Mouse (Mus musculus): Measurements from ENCODE around the gene Psen2. TPM values are rescaled to one million over a fixed set of nuclear protein-coding genes. Genes with fewer than 3 reads are reported as not detected.

Gene Psen2
- polyA plus RNA-seq, 1 experiment from 2014 or later: 4.4 TPM

DNA sequence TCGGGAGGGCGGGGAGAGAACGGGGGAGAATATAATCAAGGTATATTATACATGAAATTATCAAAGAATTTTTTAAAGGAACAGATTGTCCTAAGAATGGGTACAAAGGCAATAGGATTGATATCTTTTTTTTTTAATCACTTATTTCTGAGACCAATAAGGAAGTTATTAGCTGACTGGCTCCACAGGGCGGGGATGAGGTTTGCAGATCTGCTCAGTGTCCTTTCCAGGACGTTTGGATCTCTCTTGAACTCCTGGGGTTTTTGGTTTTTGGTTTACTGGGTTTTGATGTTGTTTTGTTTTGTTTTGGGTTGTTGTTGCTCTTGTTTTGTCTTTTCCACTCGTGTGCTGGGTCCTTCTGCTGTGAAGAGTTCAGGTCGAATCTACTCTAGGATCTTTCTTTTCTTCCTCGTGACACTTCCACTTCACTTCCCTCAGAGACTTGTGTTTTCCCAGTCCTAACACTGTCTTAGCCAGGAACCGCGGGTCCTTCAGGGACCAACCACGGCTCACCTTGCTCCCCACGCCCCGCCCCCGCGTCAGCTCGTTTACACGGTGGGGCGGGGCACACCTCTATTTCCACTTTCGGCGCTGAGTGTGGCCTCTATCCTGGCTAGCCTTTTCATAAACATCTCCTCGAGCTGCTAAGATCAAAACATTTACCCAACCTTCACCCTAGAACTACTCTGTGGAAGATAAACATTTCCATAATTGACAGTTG, 37.6 kb downstream of the Psen2 start:
- no peaks in the 10 kb centered on the region; the same call in 1 of the 2 replicates for H3K4me1 ChIP-seq (replicated peaks; ENCODE audit: control insufficient read depth, insufficient read depth, low read length)
- peak; percentile 77 for ATAC-seq (ENCODE audit: low FRiP score)
- H3K9ac ChIP-seq (ENCODE audit: low read depth, low read length): peak overlapping the region; percentile 38
- WGBS: 15% methylated on average over 21 of the region's 21 CpGs
- peak overlapping the region; percentile 57 for H3K4me2 ChIP-seq (replicated peaks; ENCODE audit: low read depth, low read length)
- no peaks in the 10 kb centered on the region for H3K27me3 ChIP-seq (ENCODE audit: control insufficient read depth, insufficient read depth, low read length)
- DNase-seq (ENCODE audit: low spot score): peak; percentile 68
- H3K9me3 ChIP-seq (ENCODE audit: control insufficient read depth, low read length): no peaks in the 10 kb centered on the region
- no peak overlapping the region for H3K27ac ChIP-seq (ENCODE audit: low read depth, low read length)
- no peaks in the 10 kb centered on the region for H3K36me3 ChIP-seq (ENCODE audit: control insufficient read depth, insufficient read depth, low read length)
- peak overlapping the region; percentile 39 for H3K4me3 ChIP-seq (ENCODE audit: low read depth, low read length)

DNA sequence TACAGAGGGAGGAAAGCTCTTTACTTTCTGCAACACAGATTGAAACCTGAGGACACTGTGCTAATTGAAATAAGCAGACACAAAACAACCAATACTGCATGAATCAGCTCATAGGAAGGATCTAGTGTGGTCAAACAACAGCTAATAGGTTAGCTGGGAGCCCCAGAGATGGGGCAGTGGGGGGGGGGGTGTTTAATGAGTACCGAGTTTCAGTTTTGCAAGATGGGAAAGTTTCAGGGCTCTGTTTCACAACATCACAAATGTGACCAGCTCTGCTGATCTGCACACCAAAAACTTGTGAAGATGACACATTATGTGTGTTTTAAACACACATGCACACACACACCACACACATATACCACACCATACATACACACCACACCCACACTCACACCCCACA, 41.2 kb downstream of the Psen2 start:
- Histone ChIP-seq H3K4me3 (ENCODE audit: low read depth, low read length) (no peak overlapping the region), H3K4me2 (replicated peaks; ENCODE audit: low read depth, low read length) (no peak overlapping the region), H3K9ac (ENCODE audit: low read depth, low read length) (no peak overlapping the region), H3K36me3 (ENCODE audit: control insufficient read depth, insufficient read depth, low read length) (no peaks in the 10 kb centered on the region), H3K4me1 (replicated peaks; ENCODE audit: control insufficient read depth, insufficient read depth, low read length) (no peaks in the 10 kb centered on the region; the same call in 1 of the 2 replicates), H3K27ac (ENCODE audit: low read depth, low read length) (no peak overlapping the region), H3K27me3 (ENCODE audit: control insufficient read depth, insufficient read depth, low read length) (no peaks in the 10 kb centered on the region), H3K9me3 (ENCODE audit: control insufficient read depth, low read length) (no peaks in the 10 kb centered on the region)
- no peak for DNase-seq (ENCODE audit: low spot score)
- ATAC-seq (ENCODE audit: low FRiP score): no peak
- 86% methylated on average over 1 of the region's 1 CpGs for WGBS

DNA sequence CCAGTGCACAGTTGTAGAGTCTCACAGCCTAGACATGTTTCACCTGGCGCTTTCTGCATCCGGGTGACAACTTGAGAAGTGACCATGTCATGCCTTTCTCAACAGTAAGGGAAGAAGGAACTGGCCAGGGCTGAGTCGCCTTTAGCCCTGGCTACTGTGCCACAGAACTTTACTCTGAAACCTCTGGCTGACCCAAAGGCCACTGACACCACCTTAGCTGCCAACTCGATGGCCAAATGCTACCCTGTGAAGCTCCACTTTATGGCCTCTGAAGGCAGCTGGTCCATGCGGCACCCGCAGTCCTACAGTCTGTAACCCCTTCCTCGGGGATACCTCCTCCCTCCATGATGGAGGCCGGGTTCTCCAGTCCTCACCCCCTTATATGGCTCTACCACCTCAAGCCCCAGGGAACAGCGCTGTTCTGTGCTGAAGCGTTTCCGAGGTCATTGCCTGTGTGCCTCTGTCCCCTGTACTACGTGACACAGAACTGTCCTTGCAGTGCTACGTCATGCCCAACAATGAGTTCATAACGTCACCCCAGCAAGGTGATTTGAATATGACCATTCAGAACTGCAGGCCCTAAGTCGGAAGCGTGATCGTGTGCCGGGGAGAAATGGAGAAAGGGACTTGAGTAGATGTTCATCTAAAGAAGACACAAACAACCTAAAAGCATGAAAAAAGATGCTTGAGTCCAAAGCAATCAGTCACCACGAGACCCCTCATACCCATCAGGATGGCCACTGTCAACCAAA, 42.3 kb downstream of the Psen2 start:
- 90% methylated on average over 19 of the region's 19 CpGs for WGBS
- H3K27ac ChIP-seq (ENCODE audit: low read depth, low read length): no peak overlapping the region
- H3K4me2 ChIP-seq (replicated peaks; ENCODE audit: low read depth, low read length): no peak overlapping the region
- no peaks in the 10 kb centered on the region for H3K9me3 ChIP-seq (ENCODE audit: control insufficient read depth, low read length)
- no peaks in the 10 kb centered on the region; the same call in 1 of the 2 replicates for H3K4me1 ChIP-seq (replicated peaks; ENCODE audit: control insufficient read depth, insufficient read depth, low read length)
- DNase-seq (ENCODE audit: low spot score) (no peak), ATAC-seq (ENCODE audit: low FRiP score) (no peak)
- no peaks in the 10 kb centered on the region for H3K27me3 ChIP-seq (ENCODE audit: control insufficient read depth, insufficient read depth, low read length)
- no peak overlapping the region for H3K9ac ChIP-seq (ENCODE audit: low read depth, low read length)
- no peak overlapping the region for H3K4me3 ChIP-seq (ENCODE audit: low read depth, low read length)
- no peaks in the 10 kb centered on the region for H3K36me3 ChIP-seq (ENCODE audit: control insufficient read depth, insufficient read depth, low read length)

DNA sequence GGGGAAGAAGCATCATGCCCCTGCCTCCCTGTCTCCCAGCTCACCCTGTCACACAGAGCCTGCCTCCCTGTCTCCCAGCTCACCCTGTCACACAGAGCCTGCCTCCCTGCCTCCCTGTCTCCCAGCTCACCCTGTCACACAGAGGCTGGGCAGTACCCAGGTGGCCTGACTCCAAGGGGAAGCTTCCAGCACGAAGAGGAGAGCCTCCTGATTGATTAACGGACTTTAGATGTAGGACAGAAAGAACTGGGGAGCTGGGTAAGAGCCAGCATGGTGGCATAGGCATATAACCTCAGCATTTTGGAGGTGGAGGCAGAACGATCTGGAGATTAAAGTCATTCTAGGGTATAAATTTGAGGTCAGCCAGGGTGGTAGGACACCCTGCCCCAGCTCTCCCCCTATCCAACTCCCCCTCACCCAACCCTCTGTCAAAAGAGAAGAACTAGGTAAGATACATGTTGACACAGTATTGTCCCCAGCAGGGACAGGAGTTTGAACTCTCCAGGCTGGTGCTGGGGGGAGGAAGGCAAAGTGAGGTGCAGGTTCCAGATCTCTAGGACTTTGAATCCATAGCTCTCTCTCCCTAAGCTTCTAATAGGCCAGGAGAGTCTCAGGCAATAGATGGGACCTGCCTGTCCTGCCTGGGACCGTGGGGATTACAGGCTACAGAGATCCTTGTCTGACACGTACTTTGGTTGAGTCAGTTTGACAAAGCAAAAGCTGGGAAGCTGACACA, 46.5 kb downstream of the Psen2 start:
- no peak overlapping the region for H3K9ac ChIP-seq (ENCODE audit: low read depth, low read length)
- no peak for ATAC-seq (ENCODE audit: low FRiP score)
- no peaks in the 10 kb centered on the region for H3K36me3 ChIP-seq (ENCODE audit: control insufficient read depth, insufficient read depth, low read length)
- H3K4me2 ChIP-seq (replicated peaks; ENCODE audit: low read depth, low read length): no peak overlapping the region
- no peak overlapping the region for H3K4me3 ChIP-seq (ENCODE audit: low read depth, low read length)
- H3K4me1 ChIP-seq (replicated peaks; ENCODE audit: control insufficient read depth, insufficient read depth, low read length): no peaks in the 10 kb centered on the region
- no peak overlapping the region for H3K27ac ChIP-seq (ENCODE audit: low read depth, low read length)
- WGBS: 72% methylated on average over 5 of the region's 5 CpGs
- H3K9me3 ChIP-seq (ENCODE audit: control insufficient read depth, low read length): no peaks in the 10 kb centered on the region
- no peak for DNase-seq (ENCODE audit: low spot score)
- no peaks in the 10 kb centered on the region for H3K27me3 ChIP-seq (ENCODE audit: control insufficient read depth, insufficient read depth, low read length)

DNA sequence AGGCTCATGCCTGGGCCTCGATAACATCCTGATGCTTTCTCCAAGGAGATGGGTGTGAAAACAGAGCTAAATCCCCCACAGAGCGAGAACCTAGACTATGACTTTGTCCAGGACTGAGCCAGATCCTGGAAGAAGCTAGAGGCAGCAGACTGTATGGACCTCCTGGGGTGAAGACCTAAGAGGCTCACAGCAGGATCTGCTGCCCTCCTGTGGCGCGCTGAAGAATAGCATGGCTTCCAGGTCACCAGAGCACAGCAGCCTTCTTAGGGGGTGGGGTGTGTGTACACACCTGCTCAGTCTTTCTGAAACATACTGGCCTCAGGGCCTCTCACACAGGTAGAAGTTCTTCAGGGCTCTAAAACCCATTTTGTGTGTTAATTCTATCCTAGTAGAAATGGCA, 48.2 kb downstream of the Psen2 start:
- H3K4me1 ChIP-seq (replicated peaks; ENCODE audit: control insufficient read depth, insufficient read depth, low read length): no peaks in the 10 kb centered on the region
- no peaks in the 10 kb centered on the region for H3K9me3 ChIP-seq (ENCODE audit: control insufficient read depth, low read length)
- no peaks in the 10 kb centered on the region for H3K36me3 ChIP-seq (ENCODE audit: control insufficient read depth, insufficient read depth, low read length)
- no peak overlapping the region for H3K9ac ChIP-seq (ENCODE audit: low read depth, low read length)
- no peak overlapping the region for H3K27ac ChIP-seq (ENCODE audit: low read depth, low read length)
- no peak overlapping the region for H3K4me2 ChIP-seq (replicated peaks; ENCODE audit: low read depth, low read length)
- no peaks in the 10 kb centered on the region for H3K27me3 ChIP-seq (ENCODE audit: control insufficient read depth, insufficient read depth, low read length)
- H3K4me3 ChIP-seq (ENCODE audit: low read depth, low read length): no peak overlapping the region
- no peak for ATAC-seq (ENCODE audit: low FRiP score)
- DNase-seq (ENCODE audit: low spot score): peak; percentile 76
- 28% methylated on average over 4 of the region's 4 CpGs for WGBS

DNA sequence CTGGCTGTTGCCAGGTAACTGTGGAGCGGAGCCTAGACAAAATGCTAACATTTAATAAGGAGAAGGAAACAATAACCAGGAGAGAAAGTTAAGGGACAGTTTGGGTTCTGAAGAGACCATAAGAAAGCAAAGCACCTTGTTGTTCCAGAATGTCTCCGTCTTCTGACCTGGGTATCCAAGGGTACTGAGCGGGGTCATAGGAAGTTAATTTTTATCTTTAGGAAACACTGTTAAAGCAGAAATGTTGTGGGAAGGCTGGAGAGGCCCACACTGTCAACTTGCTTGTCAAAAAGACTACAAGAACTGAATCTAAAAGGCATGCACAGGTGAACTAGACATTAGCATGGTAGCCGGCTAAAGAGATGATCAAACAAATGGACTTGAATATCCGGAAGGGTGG, 50.3 kb downstream of the Psen2 start:
- ATAC-seq (ENCODE audit: low FRiP score) (no peak), DNase-seq (ENCODE audit: low spot score) (no peak)
- Histone ChIP-seq H3K27ac (ENCODE audit: low read depth, low read length) (no peak overlapping the region), H3K4me1 (replicated peaks; ENCODE audit: control insufficient read depth, insufficient read depth, low read length) (no peaks in the 10 kb centered on the region), H3K36me3 (ENCODE audit: control insufficient read depth, insufficient read depth, low read length) (no peaks in the 10 kb centered on the region), H3K9me3 (ENCODE audit: control insufficient read depth, low read length) (no peaks in the 10 kb centered on the region), H3K27me3 (ENCODE audit: control insufficient read depth, insufficient read depth, low read length) (no peaks in the 10 kb centered on the region), H3K4me3 (ENCODE audit: low read depth, low read length) (no peak overlapping the region), H3K4me2 (replicated peaks; ENCODE audit: low read depth, low read length) (no peak overlapping the region), H3K9ac (ENCODE audit: low read depth, low read length) (no peak overlapping the region)
- 87% methylated on average over 5 of the region's 5 CpGs for WGBS

DNA sequence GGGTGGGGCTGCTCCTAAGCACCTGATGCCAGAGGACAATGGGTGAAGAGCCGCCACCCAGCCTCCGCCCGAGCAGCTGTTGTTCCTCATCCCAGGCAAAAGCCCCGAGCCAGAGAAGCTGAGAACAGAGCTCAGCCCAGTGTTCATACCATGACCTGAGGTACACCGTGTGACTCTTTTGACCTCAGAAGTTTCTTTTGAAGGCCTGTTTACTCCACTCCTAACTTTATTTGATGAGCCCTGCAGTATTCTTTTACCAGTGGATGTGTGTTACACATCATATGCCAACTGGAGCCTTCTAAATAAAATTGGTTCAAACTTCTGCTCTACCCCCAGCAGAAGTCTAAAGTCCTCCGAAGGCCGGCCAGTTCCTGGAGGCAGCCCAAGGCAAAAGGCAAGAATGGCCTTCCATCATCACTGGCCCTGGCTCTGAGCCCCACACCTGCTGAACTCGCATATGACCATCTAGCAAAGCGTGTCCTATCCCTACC, 52.4 kb downstream of the Psen2 start:
- no peak for ATAC-seq (ENCODE audit: low FRiP score)
- no peak overlapping the region for H3K4me3 ChIP-seq (ENCODE audit: low read depth, low read length)

DNA sequence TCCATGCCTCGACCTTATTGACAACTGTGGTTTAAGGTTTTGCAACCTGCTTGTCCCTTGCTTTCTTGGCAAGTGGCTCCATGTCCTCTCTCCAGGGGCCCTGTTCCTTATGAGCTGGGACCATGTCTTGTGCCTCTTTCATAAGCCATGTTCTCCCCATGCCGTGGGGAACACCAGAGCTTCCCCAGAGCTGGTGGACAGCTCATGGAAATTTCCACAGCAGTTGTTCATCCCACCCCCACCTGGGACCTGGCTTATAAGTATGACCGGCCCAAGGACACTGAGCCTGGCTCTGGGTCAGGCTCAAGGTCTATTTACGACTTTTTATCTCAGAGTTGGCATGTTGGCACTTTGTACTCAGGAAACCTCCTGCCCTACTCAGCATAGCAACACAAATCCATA, 53.2 kb downstream of the Psen2 start:
- DNase-seq (ENCODE audit: low spot score) (no peak), ATAC-seq (ENCODE audit: low FRiP score) (no peak)
- Histone ChIP-seq H3K9me3 (ENCODE audit: control insufficient read depth, low read length) (no peaks in the 10 kb centered on the region), H3K27ac (ENCODE audit: low read depth, low read length) (no peak overlapping the region), H3K4me1 (replicated peaks; ENCODE audit: control insufficient read depth, insufficient read depth, low read length) (no peaks in the 10 kb centered on the region), H3K9ac (ENCODE audit: low read depth, low read length) (no peak overlapping the region), H3K36me3 (ENCODE audit: control insufficient read depth, insufficient read depth, low read length) (no peaks in the 10 kb centered on the region), H3K4me2 (replicated peaks; ENCODE audit: low read depth, low read length) (no peak overlapping the region), H3K4me3 (ENCODE audit: low read depth, low read length) (no peak overlapping the region), H3K27me3 (ENCODE audit: control insufficient read depth, insufficient read depth, low read length) (no peaks in the 10 kb centered on the region)
- WGBS: 82% methylated on average over 4 of the region's 4 CpGs

More for the DNA sequence above, 52.4 kb downstream of the Psen2 start:
- no peaks in the 10 kb centered on the region for H3K27me3 ChIP-seq (ENCODE audit: control insufficient read depth, insufficient read depth, low read length)
- no peak overlapping the region for H3K4me2 ChIP-seq (replicated peaks; ENCODE audit: low read depth, low read length)
- H3K9me3 ChIP-seq (ENCODE audit: control insufficient read depth, low read length): no peaks in the 10 kb centered on the region
- DNase-seq (ENCODE audit: low spot score): no peak
- H3K27ac ChIP-seq (ENCODE audit: low read depth, low read length): no peak overlapping the region
- no peaks in the 10 kb centered on the region for H3K4me1 ChIP-seq (replicated peaks; ENCODE audit: control insufficient read depth, insufficient read depth, low read length)
- WGBS: 85% methylated on average over 9 of the region's 9 CpGs
- no peaks in the 10 kb centered on the region for H3K36me3 ChIP-seq (ENCODE audit: control insufficient read depth, insufficient read depth, low read length)
- no peak overlapping the region for H3K9ac ChIP-seq (ENCODE audit: low read depth, low read length)
